Mouse (Mus musculus): ENCODE measurements at regions not wholly inside any gene's neighbourhood (a gene's known extent, or its start where the extent isn't known, plus 50 kb on each side); places are given as distances from the start of the nearest gene placed in this dataset.

- DNase-seq (ENCODE audit: low spot score in 2 of 2) = no peak
Measured at GRCm38 (mm10) chr10:19188082-19188742, 168.1 kb upstream of the Olig3 start.

GRCm38 (mm10) chr10:19187716-19188081 lies 168.6 kb upstream of the Olig3 start:
- no peak for DNase-seq (ENCODE audit: low spot score in 2 of 2)

GRCm38 (mm10) chr10:19187084-19187615 lies 169.2 kb upstream of the Olig3 start:
- no peak for DNase-seq (ENCODE audit: low spot score in 2 of 2)

- no peak for DNase-seq (ENCODE audit: low spot score in 2 of 2)
Measured at GRCm38 (mm10) chr10:19185790-19186581, 170.3 kb upstream of the Olig3 start.

GRCm38 (mm10) chr10:19184886-19185285 lies 169.4 kb upstream of the Tnfaip3 start:
- no peak for DNase-seq (ENCODE audit: low spot score in 2 of 2)

GRCm38 (mm10) chr10:19177895-19178294 lies 162.4 kb upstream of the Tnfaip3 start:
- no peak for DNase-seq (ENCODE audit: low spot score in 2 of 2)

- no peak for DNase-seq (ENCODE audit: low spot score in 2 of 2)
Measured at GRCm38 (mm10) chr10:19177414-19177813, 162.0 kb upstream of the Tnfaip3 start.

- DNase-seq (ENCODE audit: low spot score in 2 of 2) = no peak
Measured at GRCm38 (mm10) chr10:19176249-19176648, 160.8 kb upstream of the Tnfaip3 start.

GRCm38 (mm10) chr10:19171834-19172233 lies 156.4 kb upstream of the Tnfaip3 start:
- no peak for DNase-seq (ENCODE audit: low spot score in 2 of 2)

GRCm38 (mm10) chr10:19170596-19170995 lies 155.1 kb upstream of the Tnfaip3 start:
- no peak for DNase-seq (ENCODE audit: low spot score in 2 of 2)

- DNase-seq (ENCODE audit: low spot score in 2 of 2) = no peak
Measured at GRCm38 (mm10) chr10:19169272-19169671, 153.8 kb upstream of the Tnfaip3 start.

GRCm38 (mm10) chr10:19168362-19168761 lies 152.9 kb upstream of the Tnfaip3 start:
- no peak for DNase-seq (ENCODE audit: low spot score in 2 of 2)

GRCm38 (mm10) chr10:19167641-19168271 lies 152.3 kb upstream of the Tnfaip3 start:
- no peak for DNase-seq (ENCODE audit: low spot score in 2 of 2)

- no peak for DNase-seq (ENCODE audit: low spot score in 2 of 2)
Measured at GRCm38 (mm10) chr10:19167101-19167500, 151.6 kb upstream of the Tnfaip3 start.

- no peak for DNase-seq (ENCODE audit: low spot score in 2 of 2)
Measured at GRCm38 (mm10) chr10:19162104-19162503, 146.6 kb upstream of the Tnfaip3 start.

- no peak for DNase-seq (ENCODE audit: low spot score in 2 of 2)
Measured at GRCm38 (mm10) chr10:19161149-19161548, 145.7 kb upstream of the Tnfaip3 start.

GRCm38 (mm10) chr10:19154041-19154440 lies 138.6 kb upstream of the Tnfaip3 start:
- no peak for DNase-seq (ENCODE audit: low spot score in 2 of 2)

GRCm38 (mm10) chr10:19152773-19153172 lies 137.3 kb upstream of the Tnfaip3 start:
- DNase-seq (ENCODE audit: low spot score in 2 of 2) = no peak

- DNase-seq (ENCODE audit: low spot score in 2 of 2) = no peak
Measured at GRCm38 (mm10) chr10:19150766-19151165, 135.3 kb upstream of the Tnfaip3 start.

GRCm38 (mm10) chr10:19150005-19150404 lies 134.5 kb upstream of the Tnfaip3 start:
- no peak for DNase-seq (ENCODE audit: low spot score in 2 of 2)

GRCm38 (mm10) chr10:19149196-19149869 lies 133.9 kb upstream of the Tnfaip3 start:
- no peak for DNase-seq (ENCODE audit: low spot score in 2 of 2)

GRCm38 (mm10) chr10:19141481-19141880 lies 126.0 kb upstream of the Tnfaip3 start:
- no peak for DNase-seq (ENCODE audit: low spot score in 2 of 2)
